Mouse (Mus musculus) CH12.LX (cell line): ENCODE measurements around the gene Fcer1g. TPM values are rescaled to one million over a fixed set of nuclear protein-coding genes. Genes with fewer than 3 reads are reported as not detected.

Experiments used
- DNase-seq: peaks from one replicate; pipeline ENCODE4 v3.0.0-alpha.2; 2013; ENCODE audit errors: extremely low read depth
- H3K27ac ChIP-seq: 2 replicates; pipeline ENCODE4 v1.5.1; 2012; ENCODE audit warnings: low read depth, mild to moderate bottlenecking, control low read depth, moderate library complexity; ENCODE audit not compliant: insufficient read depth
- H3K27me3 ChIP-seq: replicated peaks from 2 replicates; pipeline ENCODE3; 2012; ENCODE audit warnings: inconsistent platforms
- H3K36me3 ChIP-seq, 2 experiments: replicated peaks in 1 of 2; 2 replicates each; pipeline versions ENCODE3 to v1.6.1; 2012; ENCODE audit warnings: inconsistent platforms in 1 of 2, low read length in 1 of 2, mild to moderate bottlenecking in 1 of 2, mixed read lengths in 1 of 2, moderate library complexity in 1 of 2; ENCODE audit not compliant: control insufficient read depth in 1 of 2, insufficient read depth in 1 of 2
- H3K4me1 ChIP-seq, 2 experiments: 2 replicates each; pipeline ENCODE4 v1.6.1; 2012; ENCODE audit warnings: inconsistent platforms in 1 of 2, moderate library complexity in 1 of 2; ENCODE audit not compliant: insufficient read depth in 2 of 2, control insufficient read depth in 1 of 2
- H3K4me2 ChIP-seq: 2 replicates; pipeline ENCODE4 v1.6.1; 2012; ENCODE audit warnings: low read depth, mild to moderate bottlenecking, control low read depth; ENCODE audit not compliant: poor library complexity, insufficient read depth, severe bottlenecking
- H3K4me3 ChIP-seq, 3 experiments: fragments of 150-350 bp in 1 of 3; sonication (generic) in 1 of 3; replicated peaks in 1 of 3; 2 replicates each; pipeline versions ENCODE3 to v1.5.1; 2011 to 2012; ENCODE audit warnings: low read depth in 2 of 3, low read length in 2 of 3, mild to moderate bottlenecking in 2 of 3, moderate library complexity in 2 of 3, control low read depth in 1 of 3, improper control_type of control experiment in 1 of 3, inconsistent platforms in 1 of 3, mixed read lengths in 1 of 3; ENCODE audit not compliant: poor library complexity in 1 of 3
- H3K79me2 ChIP-seq: replicated peaks from 2 replicates; pipeline ENCODE4 v1.6.1; 2012; ENCODE audit warnings: mild to moderate bottlenecking, moderate library complexity; ENCODE audit not compliant: control insufficient read depth, poor library complexity, insufficient read depth, severe bottlenecking; ENCODE audit errors: extremely low read depth
- H3K9ac ChIP-seq: 2 replicates; pipeline ENCODE4 v1.6.1; 2012; ENCODE audit warnings: low read depth, mild to moderate bottlenecking, control low read depth, moderate library complexity; ENCODE audit not compliant: insufficient read depth
- H3K9me3 ChIP-seq: replicated peaks from 2 replicates; pipeline ENCODE3; 2012; ENCODE audit warnings: low read length, inconsistent platforms, mixed read lengths
- BHLHE40 ChIP-seq: IDR thresholded peaks from 2 replicates; pipeline ENCODE4 v1.6.1; 2011; ENCODE audit warnings: mild to moderate bottlenecking, low read depth, low read length, improper control_type of control experiment
- CHD2 ChIP-seq: IDR thresholded peaks from 2 replicates; pipeline ENCODE4 v1.6.1; 2011; ENCODE audit warnings: low read length, improper control_type of control experiment
- CTCF ChIP-seq, 2 experiments: IDR thresholded peaks in 1 of 2; conservative IDR thresholded peaks in 1 of 2; 2 replicates each; pipeline ENCODE4 v1.5.1; 2011 to 2012; ENCODE audit warnings: low read depth in 2 of 2, low read length in 2 of 2, improper control_type of control experiment in 1 of 2, inconsistent platforms in 1 of 2, mild to moderate bottlenecking in 1 of 2, moderate library complexity in 1 of 2
- E2F4 ChIP-seq: IDR thresholded peaks from 2 replicates; pipeline ENCODE4 v1.6.1; 2011; ENCODE audit warnings: low read depth, low read length, improper control_type of control experiment; ENCODE audit not compliant: insufficient replicate concordance
- ELF1 ChIP-seq: IDR thresholded peaks from 2 replicates; pipeline ENCODE4 v1.6.1; 2014; ENCODE audit warnings: low read depth, mild to moderate bottlenecking, inconsistent platforms, low read length, improper control_type of control experiment
- EP300 ChIP-seq: IDR thresholded peaks from 2 replicates; pipeline ENCODE4 v1.6.1; 2011; ENCODE audit warnings: low read length, improper control_type of control experiment
- HCFC1 ChIP-seq: IDR thresholded peaks from 2 replicates; pipeline ENCODE4 v1.6.1; 2012; ENCODE audit warnings: low read depth, mild to moderate bottlenecking, inconsistent platforms, low read length, improper control_type of control experiment
- IRF4 ChIP-seq: IDR thresholded peaks from 2 replicates; pipeline ENCODE4 v1.6.1; 2014; ENCODE audit warnings: low read depth, mild to moderate bottlenecking, inconsistent platforms, low read length, improper control_type of control experiment
- JUN ChIP-seq: IDR thresholded peaks from 2 replicates; pipeline ENCODE4 v1.6.1; 2011; ENCODE audit warnings: low read depth, mild to moderate bottlenecking, low read length, improper control_type of control experiment, moderate library complexity; ENCODE audit not compliant: insufficient read depth
- JUND ChIP-seq: conservative IDR thresholded peaks from 2 replicates; pipeline ENCODE4 v1.6.1; 2011; ENCODE audit warnings: low read depth, low read length, improper control_type of control experiment
- KAT2A ChIP-seq: IDR thresholded peaks from 2 replicates; pipeline ENCODE4 v1.6.1; 2012; ENCODE audit warnings: low read length, improper control_type of control experiment, inconsistent platforms; ENCODE audit not compliant: insufficient replicate concordance
- MAFK ChIP-seq: IDR thresholded peaks from 2 replicates; pipeline ENCODE4 v1.6.1; 2011; ENCODE audit warnings: low read length, improper control_type of control experiment; ENCODE audit not compliant: insufficient replicate concordance
- MAX ChIP-seq: IDR thresholded peaks from 2 replicates; pipeline ENCODE4 v1.6.1; 2011; ENCODE audit warnings: low read length, improper control_type of control experiment
- NRF1 ChIP-seq: IDR thresholded peaks from 2 replicates; pipeline ENCODE4 v1.6.1; 2014; ENCODE audit warnings: low read depth, mild to moderate bottlenecking, inconsistent platforms, low read length, improper control_type of control experiment, moderate library complexity
- POLR2A ChIP-seq: IDR thresholded peaks from 2 replicates; pipeline ENCODE4 v1.6.1; 2011; ENCODE audit warnings: low read depth, mild to moderate bottlenecking, improper control_type of control experiment, low read length
- POLR2AphosphoS2 ChIP-seq: IDR thresholded peaks from 2 replicates; pipeline ENCODE4 v1.6.1; 2011; ENCODE audit warnings: low read depth, low read length, improper control_type of control experiment
- RCOR1 ChIP-seq: conservative IDR thresholded peaks from 2 replicates; pipeline ENCODE4 v1.6.1; 2012; ENCODE audit warnings: low read depth, mild to moderate bottlenecking, inconsistent platforms, low read length, improper control_type of control experiment
- SIN3A ChIP-seq: IDR thresholded peaks from 2 replicates; pipeline ENCODE4 v1.6.1; 2012; ENCODE audit warnings: low read length, improper control_type of control experiment, inconsistent platforms
- SMC3 ChIP-seq: IDR thresholded peaks from 2 replicates; pipeline ENCODE4 v1.6.1; 2011; ENCODE audit warnings: low read depth, low read length, improper control_type of control experiment
- TBP ChIP-seq: conservative IDR thresholded peaks from 2 replicates; pipeline ENCODE4 v1.6.1; 2011; ENCODE audit warnings: low read depth, low read length, improper control_type of control experiment
- TCF12 ChIP-seq: IDR thresholded peaks from 2 replicates; pipeline ENCODE4 v1.6.1; 2014; ENCODE audit warnings: low read depth, mild to moderate bottlenecking, inconsistent platforms, low read length, improper control_type of control experiment
- UBTF ChIP-seq: IDR thresholded peaks from 2 replicates; pipeline ENCODE4 v1.6.1; 2012; ENCODE audit warnings: low read depth, mild to moderate bottlenecking, inconsistent platforms, low read length, improper control_type of control experiment, moderate library complexity
- USF1 ChIP-seq: IDR thresholded peaks from 2 replicates; pipeline ENCODE4 v1.6.1; 2014; ENCODE audit warnings: low read depth, mild to moderate bottlenecking, inconsistent platforms, low read length, improper control_type of control experiment
- ZC3H11A ChIP-seq: IDR thresholded peaks from 2 replicates; pipeline ENCODE4 v1.6.1; 2012; ENCODE audit warnings: low read depth, mild to moderate bottlenecking, inconsistent platforms, low read length, improper control_type of control experiment
- dilution Hi-C: fragments of 300-500 bp; cut with MboI; formaldehyde crosslinking; loops from 2 replicates; pipeline ENCODE4 v1.14.3; 2020; ENCODE audit warnings: low sequenced_read_pairs; ENCODE audit not compliant: extremely low pct_unique_long_range_greater_than_20kb, extremely low pct_ligation_motif_present
- in situ Hi-C: fragments of 300-500 bp; cut with MboI; formaldehyde crosslinking; loops from 3 replicates; pipeline ENCODE4 v1.14.3; 2019; ENCODE audit warnings: low sequenced_read_pairs, low pct_ligation_motif_present, low pct_unique_long_range_greater_than_20kb, mixed read lengths
- polyA plus RNA-seq: library from polyadenylated mRNA; unstranded; fragments of >175 nt; gene quantifications from 2 replicates; pipeline ENCODE4 v1.2.1, GENCODE M21; 2012; ENCODE audit warnings: low read depth; ENCODE audit not compliant: insufficient read length
- total RNA-seq, 2 experiments: library from RNA; depleted of rRNA; stranded (reverse); fragments of 300-350 nt in 1 of 2; fragments of >200 nt in 1 of 2; gene quantifications; 2 replicates each; pipeline ENCODE4 v1.2.3; 2012 to 2014

Gene Fcer1g
- total and polyA plus RNA-seq, 3 experiments, result 10.1 to 51.2 (median 31.3) TPM

DNA sequence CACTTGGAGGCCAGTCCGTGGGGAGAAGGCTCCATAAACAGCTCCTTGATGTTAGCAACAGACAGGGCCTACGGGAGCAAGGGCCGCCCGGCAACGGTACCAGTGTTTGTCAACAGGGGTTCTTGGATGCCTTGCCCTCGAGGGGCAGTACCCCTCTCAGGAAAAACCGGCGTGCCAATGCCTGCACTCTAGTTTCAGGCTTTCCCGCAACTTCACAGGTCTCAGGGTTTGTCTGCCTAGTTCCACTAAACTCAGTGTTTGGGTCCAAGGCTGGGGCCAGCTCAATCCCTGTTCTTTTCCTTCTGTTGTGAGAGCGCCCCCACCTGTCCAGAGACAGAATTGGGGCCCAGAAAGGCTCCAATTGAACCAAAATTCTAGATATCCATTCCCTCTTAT, 47.4 kb upstream of the Fcer1g start (continued):
- TF ChIP-seq JUN (no peak), EP300 (no peak), CTCF (conservative IDR thresholded peaks at IDR 0.05 in 1 of 2, IDR thresholded peaks at IDR 0.05 in 1 of 2; ENCODE audit: low read depth in 2 of 2, low read length in 2 of 2) (peak; percentile 65 to 77), SMC3 (peak; percentile 48; the same call in 1 of the 2 replicates), KAT2A (no peak), POLR2A (no peak), TCF12 (peak; percentile 0; the same call in 1 of the 2 replicates), RCOR1 (no peak), SIN3A (no peak), MAFK (no peak), TBP (no peak), E2F4 (no peak), ZC3H11A (no peak)

DNA sequence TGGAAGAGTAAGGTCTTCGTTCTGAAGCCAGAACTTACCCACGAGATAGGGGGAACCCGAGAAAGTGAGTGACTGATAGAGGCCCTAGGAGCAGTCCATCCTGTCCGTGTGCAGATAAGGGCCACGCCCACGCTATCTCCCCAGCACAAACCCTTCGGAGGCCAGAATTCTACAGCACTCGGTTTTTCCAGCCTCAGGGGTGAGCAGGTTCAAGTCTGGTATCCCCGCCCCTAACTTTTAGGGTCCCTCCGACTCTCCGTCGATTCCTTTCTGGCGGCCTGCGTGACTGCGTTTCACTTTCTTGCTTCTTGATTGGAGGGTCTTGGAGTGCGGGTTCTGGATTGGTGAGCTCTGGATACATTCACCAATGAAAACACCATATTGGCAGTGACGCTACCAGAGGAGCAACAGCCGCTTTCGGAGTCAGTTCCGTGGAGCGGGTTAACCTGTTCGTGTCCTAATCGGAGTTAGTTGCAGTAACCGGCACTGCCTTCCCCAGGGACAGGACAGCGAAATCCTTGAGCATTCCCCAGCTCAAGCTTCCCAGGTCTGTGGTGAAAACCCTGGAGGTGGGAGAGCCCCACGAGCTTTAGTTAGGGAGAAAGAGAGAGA, 46.9 kb upstream of the Fcer1g start, which contains the start of gene Ppox:
Ppox (minus strand) TSS at position 271 of the 612 bp plus-strand sequence.
- in situ Hi-C loops (no loop called here), dilution Hi-C loops (no loop called here)
- Histone ChIP-seq H3K79me2 (no peaks in the 10 kb centered on the region), H3K4me3 (peak within 1 kb of the TSS; percentile 59 to 92 (median 70)), H3K4me2 (peak within 1 kb of the TSS; percentile 70), H3K4me1 (peaks cover 0 to 26% of the 10 kb centered on the region in 2 experiments; a peak in 2 of 4 replicates), H3K9me3 (no peaks in the 10 kb centered on the region), H3K27me3 (no peaks in the 10 kb centered on the region), H3K36me3 (peaks cover 41 to 72% of the 10 kb centered on the region in 2 experiments), H3K27ac (peak within 1 kb of the TSS; percentile 58), H3K9ac (peak within 1 kb of the TSS; percentile 77)
- TF ChIP-seq TBP, result 0 out of 2 replicates have a peak, but pooled peaks have one; percentile 43
- no peak for TF ChIP-seq ZC3H11A
- TF ChIP-seq NRF1, result no peak
- peak; percentile 40; the same call in 1 of the 2 replicates for TF ChIP-seq POLR2A
- peak; percentile 49; the same call in 1 of the 2 replicates for TF ChIP-seq MAX
- peak; percentile 80 for TF ChIP-seq ELF1
- TF ChIP-seq TCF12, result peak; percentile 37; the same call in 1 of the 2 replicates
- no peak for TF ChIP-seq UBTF
- peak; percentile 78 for TF ChIP-seq SIN3A
- no peak for TF ChIP-seq RCOR1
- no peak for TF ChIP-seq POLR2AphosphoS2
- no peak for TF ChIP-seq JUND
- peak; percentile 82 for TF ChIP-seq HCFC1
- TF ChIP-seq IRF4, result 0 out of 2 replicates have a peak, but pooled peaks have one; percentile 5
- 0 out of 2 replicates have a peak, but pooled peaks have one; percentile 8 for TF ChIP-seq BHLHE40
- TF ChIP-seq KAT2A, result 0 out of 2 replicates have a peak, but pooled peaks have one; percentile 49
- no peak for TF ChIP-seq SMC3
- TF ChIP-seq MAFK, result no peak
- TF ChIP-seq CHD2, result peak; percentile 80; the same call in 1 of the 2 replicates
- no peak for TF ChIP-seq USF1
- DNase-seq, result peak; percentile 98
